Mouse (Mus musculus) CH12.LX (cell line): ENCODE results near the gene Thrsp. TPM values are rescaled to one million over a fixed set of nuclear protein-coding genes. Genes with fewer than 3 reads are reported as not detected.

Experiments
- DNase-seq: peaks from one replicate; pipeline ENCODE4 v3.0.0-alpha.2; 2013; ENCODE audit errors: extremely low read depth
- H3K27ac ChIP-seq: 2 replicates; pipeline ENCODE4 v1.5.1; 2012; ENCODE audit warnings: low read depth, mild to moderate bottlenecking, control low read depth, moderate library complexity; ENCODE audit not compliant: insufficient read depth
- H3K27me3 ChIP-seq: replicated peaks from 2 replicates; pipeline ENCODE3; 2012; ENCODE audit warnings: inconsistent platforms
- H3K36me3 ChIP-seq, 2 experiments: replicated peaks in 1 of 2; 2 replicates each; pipeline versions ENCODE3 to v1.6.1; 2012; ENCODE audit warnings: inconsistent platforms in 1 of 2, low read length in 1 of 2, mild to moderate bottlenecking in 1 of 2, mixed read lengths in 1 of 2, moderate library complexity in 1 of 2; ENCODE audit not compliant: control insufficient read depth in 1 of 2, insufficient read depth in 1 of 2
- H3K4me1 ChIP-seq, 2 experiments: 2 replicates each; pipeline ENCODE4 v1.6.1; 2012; ENCODE audit warnings: inconsistent platforms in 1 of 2, moderate library complexity in 1 of 2; ENCODE audit not compliant: insufficient read depth in 2 of 2, control insufficient read depth in 1 of 2
- H3K4me2 ChIP-seq: 2 replicates; pipeline ENCODE4 v1.6.1; 2012; ENCODE audit warnings: low read depth, mild to moderate bottlenecking, control low read depth; ENCODE audit not compliant: poor library complexity, insufficient read depth, severe bottlenecking
- H3K4me3 ChIP-seq, 3 experiments: fragments of 150-350 bp in 1 of 3; sonication (generic) in 1 of 3; replicated peaks in 1 of 3; 2 replicates each; pipeline versions ENCODE3 to v1.5.1; 2011 to 2012; ENCODE audit warnings: low read depth in 2 of 3, low read length in 2 of 3, mild to moderate bottlenecking in 2 of 3, moderate library complexity in 2 of 3, control low read depth in 1 of 3, improper control_type of control experiment in 1 of 3, inconsistent platforms in 1 of 3, mixed read lengths in 1 of 3; ENCODE audit not compliant: poor library complexity in 1 of 3
- H3K79me2 ChIP-seq: replicated peaks from 2 replicates; pipeline ENCODE4 v1.6.1; 2012; ENCODE audit warnings: mild to moderate bottlenecking, moderate library complexity; ENCODE audit not compliant: control insufficient read depth, poor library complexity, insufficient read depth, severe bottlenecking; ENCODE audit errors: extremely low read depth
- H3K9ac ChIP-seq: 2 replicates; pipeline ENCODE4 v1.6.1; 2012; ENCODE audit warnings: low read depth, mild to moderate bottlenecking, control low read depth, moderate library complexity; ENCODE audit not compliant: insufficient read depth
- H3K9me3 ChIP-seq: replicated peaks from 2 replicates; pipeline ENCODE3; 2012; ENCODE audit warnings: low read length, inconsistent platforms, mixed read lengths
- BHLHE40 ChIP-seq: IDR thresholded peaks from 2 replicates; pipeline ENCODE4 v1.6.1; 2011; ENCODE audit warnings: mild to moderate bottlenecking, low read depth, low read length, improper control_type of control experiment
- CHD1 ChIP-seq: IDR thresholded peaks from 2 replicates; pipeline ENCODE4 v1.6.1; 2012; ENCODE audit warnings: low read depth, low read length, improper control_type of control experiment, inconsistent platforms
- CTCF ChIP-seq, 2 experiments: IDR thresholded peaks in 1 of 2; conservative IDR thresholded peaks in 1 of 2; 2 replicates each; pipeline ENCODE4 v1.5.1; 2011 to 2012; ENCODE audit warnings: low read depth in 2 of 2, low read length in 2 of 2, improper control_type of control experiment in 1 of 2, inconsistent platforms in 1 of 2, mild to moderate bottlenecking in 1 of 2, moderate library complexity in 1 of 2
- EP300 ChIP-seq: IDR thresholded peaks from 2 replicates; pipeline ENCODE4 v1.6.1; 2011; ENCODE audit warnings: low read length, improper control_type of control experiment
- HCFC1 ChIP-seq: IDR thresholded peaks from 2 replicates; pipeline ENCODE4 v1.6.1; 2012; ENCODE audit warnings: low read depth, mild to moderate bottlenecking, inconsistent platforms, low read length, improper control_type of control experiment
- IRF4 ChIP-seq: IDR thresholded peaks from 2 replicates; pipeline ENCODE4 v1.6.1; 2014; ENCODE audit warnings: low read depth, mild to moderate bottlenecking, inconsistent platforms, low read length, improper control_type of control experiment
- JUND ChIP-seq: conservative IDR thresholded peaks from 2 replicates; pipeline ENCODE4 v1.6.1; 2011; ENCODE audit warnings: low read depth, low read length, improper control_type of control experiment
- MAFK ChIP-seq: IDR thresholded peaks from 2 replicates; pipeline ENCODE4 v1.6.1; 2011; ENCODE audit warnings: low read length, improper control_type of control experiment; ENCODE audit not compliant: insufficient replicate concordance
- MAX ChIP-seq: IDR thresholded peaks from 2 replicates; pipeline ENCODE4 v1.6.1; 2011; ENCODE audit warnings: low read length, improper control_type of control experiment
- MXI1 ChIP-seq: IDR thresholded peaks from 2 replicates; pipeline ENCODE4 v1.6.1; 2011; ENCODE audit warnings: mild to moderate bottlenecking, low read depth, low read length, improper control_type of control experiment
- NELFE ChIP-seq: IDR thresholded peaks from 2 replicates; pipeline ENCODE4 v1.6.1; 2011; ENCODE audit warnings: low read depth, low read length, improper control_type of control experiment
- NRF1 ChIP-seq: IDR thresholded peaks from 2 replicates; pipeline ENCODE4 v1.6.1; 2014; ENCODE audit warnings: low read depth, mild to moderate bottlenecking, inconsistent platforms, low read length, improper control_type of control experiment, moderate library complexity
- RAD21 ChIP-seq: IDR thresholded peaks from 2 replicates; pipeline ENCODE4 v1.6.1; 2011; ENCODE audit warnings: low read depth, mild to moderate bottlenecking, low read length, improper control_type of control experiment, moderate library complexity
- SIN3A ChIP-seq: IDR thresholded peaks from 2 replicates; pipeline ENCODE4 v1.6.1; 2012; ENCODE audit warnings: low read length, improper control_type of control experiment, inconsistent platforms
- SMC3 ChIP-seq: IDR thresholded peaks from 2 replicates; pipeline ENCODE4 v1.6.1; 2011; ENCODE audit warnings: low read depth, low read length, improper control_type of control experiment
- TCF12 ChIP-seq: IDR thresholded peaks from 2 replicates; pipeline ENCODE4 v1.6.1; 2014; ENCODE audit warnings: low read depth, mild to moderate bottlenecking, inconsistent platforms, low read length, improper control_type of control experiment
- USF1 ChIP-seq: IDR thresholded peaks from 2 replicates; pipeline ENCODE4 v1.6.1; 2014; ENCODE audit warnings: low read depth, mild to moderate bottlenecking, inconsistent platforms, low read length, improper control_type of control experiment
- ZKSCAN1 ChIP-seq: IDR thresholded peaks from 2 replicates; pipeline ENCODE4 v1.6.1; 2012; ENCODE audit warnings: low read depth, inconsistent platforms, low read length, improper control_type of control experiment, borderline replicate concordance
- ZNF384 ChIP-seq: IDR thresholded peaks from 2 replicates; pipeline ENCODE4 v1.6.1; 2012; ENCODE audit warnings: low read depth, low read length, improper control_type of control experiment, inconsistent platforms
- dilution Hi-C: fragments of 300-500 bp; cut with MboI; formaldehyde crosslinking; loops from 2 replicates; pipeline ENCODE4 v1.14.3; 2020; ENCODE audit warnings: low sequenced_read_pairs; ENCODE audit not compliant: extremely low pct_unique_long_range_greater_than_20kb, extremely low pct_ligation_motif_present
- in situ Hi-C: fragments of 300-500 bp; cut with MboI; formaldehyde crosslinking; loops from 3 replicates; pipeline ENCODE4 v1.14.3; 2019; ENCODE audit warnings: low sequenced_read_pairs, low pct_ligation_motif_present, low pct_unique_long_range_greater_than_20kb, mixed read lengths
- polyA plus RNA-seq: library from polyadenylated mRNA; unstranded; fragments of >175 nt; gene quantifications from 2 replicates; pipeline ENCODE4 v1.2.1, GENCODE M21; 2012; ENCODE audit warnings: low read depth; ENCODE audit not compliant: insufficient read length
- total RNA-seq, 2 experiments: library from RNA; depleted of rRNA; stranded (reverse); fragments of 300-350 nt in 1 of 2; fragments of >200 nt in 1 of 2; gene quantifications; 2 replicates each; pipeline ENCODE4 v1.2.3; 2012 to 2014

Gene Thrsp
- total and polyA plus RNA-seq, 3 experiments = not detected

- peaks cover 78 to 97% of the 10 kb centered on the region in 2 experiments for H3K36me3 ChIP-seq
- dilution Hi-C loops (no loop called here), in situ Hi-C loops (no loop called here)
- no peaks in the 10 kb centered on the region for H3K27me3 ChIP-seq
- TF ChIP-seq TCF12 (no peak), CTCF (conservative IDR thresholded peaks at IDR 0.05 in 1 of 2, IDR thresholded peaks at IDR 0.05 in 1 of 2; ENCODE audit: low read depth in 2 of 2, low read length in 2 of 2) (no peak), ZKSCAN1 (no peak), IRF4 (no peak), NELFE (no peak), RAD21 (no peak), BHLHE40 (no peak), CHD1 (no peak), JUND (no peak), EP300 (no peak), SMC3 (no peak), NRF1 (no peak), MAX (no peak), MAFK (no peak), USF1 (no peak)
- H3K9me3 ChIP-seq = no peaks in the 10 kb centered on the region
- H3K4me1 ChIP-seq = peaks cover 6 to 30% of the 10 kb centered on the region in 2 experiments
- no peak overlapping the region for H3K27ac ChIP-seq
- DNase-seq = no peak
- no peak overlapping the region for H3K4me2 ChIP-seq
- no peaks in the 10 kb centered on the region; the same call in 1 of the 2 replicates for H3K79me2 ChIP-seq
- H3K9ac ChIP-seq = no peak overlapping the region
- no peak overlapping the region for H3K4me3 ChIP-seq
Measured at GRCm38 (mm10) chr7:97387561-97388147, 29.9 kb downstream of the Thrsp start.

- dilution Hi-C loops = no loop called here
- Histone ChIP-seq H3K79me2 (peaks cover under 1% of the 10 kb centered on the region; the same call in 1 of the 2 replicates), H3K27ac (no peak overlapping the region), H3K4me2 (no peak overlapping the region), H3K9me3 (no peaks in the 10 kb centered on the region), H3K27me3 (no peaks in the 10 kb centered on the region), H3K9ac (no peak overlapping the region), H3K4me3 (no peak overlapping the region), H3K4me1 (peaks cover 9 to 35% of the 10 kb centered on the region in 2 experiments), H3K36me3 (peaks cover 77 to 97% of the 10 kb centered on the region in 2 experiments)
- no peak for DNase-seq
- in situ Hi-C loops = no loop called here
- TF ChIP-seq NELFE = no peak
- no peak for TF ChIP-seq MXI1
- no peak for TF ChIP-seq ZNF384
- TF ChIP-seq BHLHE40 = no peak
- no peak for TF ChIP-seq ZKSCAN1
- TF ChIP-seq JUND = no peak
- no peak for TF ChIP-seq NRF1
- no peak for TF ChIP-seq HCFC1
- TF ChIP-seq SIN3A = no peak
Measured at GRCm38 (mm10) chr7:97386806-97387370, 30.6 kb downstream of the Thrsp start.
